Mouse (Mus musculus): ENCODE results near the gene Sun1. TPM values are rescaled to one million over a fixed set of nuclear protein-coding genes. Genes with fewer than 3 reads are reported as not detected.

The Sun1 gene
- polyA plus RNA-seq, 1 experiment, result 20.1 TPM

DNA sequence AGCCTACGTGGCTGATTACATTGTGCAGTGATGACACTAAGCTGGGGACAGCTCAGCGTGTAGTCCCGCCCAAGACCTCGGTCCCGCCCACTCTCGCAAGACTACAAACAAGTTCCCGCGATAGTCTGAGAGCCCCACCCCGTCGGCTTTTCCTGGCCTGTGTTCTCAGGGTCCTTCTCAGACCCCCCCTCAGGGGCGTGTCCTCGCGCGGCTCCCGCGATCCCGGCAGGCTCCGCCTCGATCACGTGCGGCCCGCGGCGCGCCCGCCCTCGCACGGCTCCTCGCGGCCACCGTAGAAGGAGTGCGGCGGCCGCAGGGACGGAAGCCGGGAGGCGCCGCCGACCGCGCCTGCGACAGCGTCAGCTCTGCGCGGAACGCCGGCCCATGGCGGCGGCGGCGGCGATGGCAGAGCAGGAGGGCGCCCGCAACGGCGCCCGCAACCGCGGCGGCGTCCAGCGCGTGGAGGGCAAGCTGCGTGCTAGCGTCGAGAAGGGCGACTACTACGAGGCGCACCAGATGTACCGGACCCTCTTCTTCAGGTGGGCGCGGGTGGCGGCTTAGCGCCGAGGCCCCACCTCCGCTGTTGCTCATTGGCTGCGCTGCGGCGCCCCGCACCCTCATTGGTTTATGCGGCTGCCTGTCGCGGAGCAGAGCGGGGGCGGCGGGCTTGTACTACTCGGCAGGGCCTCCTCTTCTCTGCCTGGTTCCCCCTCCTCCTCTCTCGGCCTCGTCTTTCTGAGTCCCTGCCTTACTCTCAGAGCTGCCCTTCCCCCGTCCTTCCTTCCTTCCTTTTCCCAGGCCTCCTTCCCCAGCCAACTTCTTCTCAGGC, 51.9 kb downstream of the Sun1 start, which contains the start of gene Get4:
Gene Get4 (plus strand): TSS at position 244 of the 829 bp plus-strand sequence.
- peak within 1 kb of the TSS; percentile 84 for H3K4me3 ChIP-seq (ENCODE audit: insufficient read depth, low read depth, low read length)
- H3K4me1 ChIP-seq (ENCODE audit: control insufficient read depth, insufficient read depth, insufficient read length, low read length), result peaks cover 30% of the 10 kb centered on the region
- peak within 1 kb of the TSS; percentile 80 for H3K27ac ChIP-seq (replicated peaks; ENCODE audit: low read depth, low read length)

DNA sequence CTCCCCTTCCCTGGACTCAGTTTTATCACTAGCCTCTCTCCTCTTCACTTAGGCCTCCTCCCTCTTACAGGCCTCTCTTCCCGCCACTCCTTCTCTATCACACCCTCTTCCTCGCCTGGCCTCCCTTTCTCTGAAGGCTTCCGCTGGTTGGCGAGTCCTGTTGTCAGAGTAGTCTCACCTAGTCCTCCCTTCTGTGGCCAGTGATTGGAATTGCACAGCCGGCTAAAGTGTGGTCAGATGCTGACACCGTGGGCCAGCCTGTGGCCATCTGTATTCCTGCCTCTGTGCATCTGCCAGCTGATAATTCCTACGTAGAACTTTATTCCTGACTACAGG, 52.4 kb downstream of the Sun1 start:
- Histone ChIP-seq H3K4me3 (ENCODE audit: insufficient read depth, low read depth, low read length) (peak overlapping the region; percentile 84), H3K27ac (replicated peaks; ENCODE audit: low read depth, low read length) (peak overlapping the region; percentile 80), H3K4me1 (ENCODE audit: control insufficient read depth, insufficient read depth, insufficient read length, low read length) (peaks cover 31% of the 10 kb centered on the region)

DNA sequence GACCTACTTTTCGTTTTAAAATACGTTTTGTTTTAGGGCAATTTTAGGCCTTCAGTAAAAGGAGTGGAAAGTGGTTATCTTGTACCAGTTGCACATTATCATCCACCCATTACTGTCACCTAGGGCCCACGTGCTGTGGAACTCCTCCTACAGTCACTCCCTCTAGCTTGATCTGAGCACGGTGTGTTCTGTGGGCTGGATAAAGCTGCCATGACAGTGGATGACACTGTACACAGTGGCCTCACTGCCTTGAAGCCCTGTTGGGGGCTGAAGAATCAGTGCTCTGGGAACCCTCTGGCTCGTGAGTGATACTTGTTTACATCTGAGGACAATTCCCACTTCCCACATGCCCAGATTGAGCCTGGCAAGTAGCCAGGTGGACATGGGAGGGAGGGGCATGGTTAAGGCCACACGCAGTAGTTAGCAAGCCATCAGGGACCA, 52.9 kb downstream of the Sun1 start:
- H3K27ac ChIP-seq (replicated peaks; ENCODE audit: low read depth, low read length), result peak overlapping the region; percentile 80
- H3K4me3 ChIP-seq (ENCODE audit: insufficient read depth, low read depth, low read length), result peak overlapping the region; percentile 84
- peaks cover 31% of the 10 kb centered on the region for H3K4me1 ChIP-seq (ENCODE audit: control insufficient read depth, insufficient read depth, insufficient read length, low read length)

DNA sequence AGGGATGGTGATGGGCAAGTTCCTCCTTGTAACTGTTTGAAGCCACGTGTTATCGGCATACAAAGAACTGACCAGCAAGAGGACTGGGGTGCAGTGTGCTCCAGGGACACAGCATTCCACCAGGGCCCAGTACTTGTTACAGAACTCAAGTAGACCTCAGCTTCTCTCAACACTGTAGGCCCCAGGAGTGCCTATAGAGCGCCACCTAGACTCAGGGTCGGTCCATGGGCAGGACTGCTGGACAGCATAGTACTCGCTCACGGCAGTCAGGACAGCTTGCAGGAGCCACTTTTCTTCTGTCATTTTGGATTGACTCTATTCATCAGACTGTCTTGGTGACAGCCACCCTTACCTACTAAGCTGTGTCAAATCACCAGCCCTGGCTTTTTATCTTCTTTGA, 54.5 kb downstream of the Sun1 start:
- Histone ChIP-seq H3K27ac (replicated peaks; ENCODE audit: low read depth, low read length) (no peak overlapping the region), H3K4me1 (ENCODE audit: control insufficient read depth, insufficient read depth, insufficient read length, low read length) (peaks cover 31% of the 10 kb centered on the region), H3K4me3 (ENCODE audit: insufficient read depth, low read depth, low read length) (no peak overlapping the region)

DNA sequence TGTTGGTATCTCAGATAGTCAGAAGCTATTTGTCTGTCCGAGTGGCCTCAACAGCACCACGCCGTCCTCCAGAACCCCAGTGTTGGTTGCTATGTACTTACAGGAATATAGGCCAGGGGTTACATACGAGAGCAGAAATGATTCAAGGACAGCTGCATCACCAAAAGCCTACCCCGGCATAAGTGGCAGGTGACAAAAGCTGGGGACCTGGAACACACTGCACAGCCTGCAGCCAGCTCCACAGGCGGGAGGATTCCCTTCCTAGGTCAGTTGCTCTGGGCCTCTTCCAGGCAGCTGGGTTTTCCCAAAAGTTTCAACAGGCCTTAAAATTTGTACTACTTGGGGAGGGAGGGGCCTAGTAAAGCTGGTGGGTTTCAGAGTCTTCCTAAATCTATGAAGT, 55.3 kb downstream of the Sun1 start:
- peaks cover 31% of the 10 kb centered on the region for H3K4me1 ChIP-seq (ENCODE audit: control insufficient read depth, insufficient read depth, insufficient read length, low read length)
- H3K27ac ChIP-seq (replicated peaks; ENCODE audit: low read depth, low read length), result no peak overlapping the region
- no peak overlapping the region for H3K4me3 ChIP-seq (ENCODE audit: insufficient read depth, low read depth, low read length)

DNA sequence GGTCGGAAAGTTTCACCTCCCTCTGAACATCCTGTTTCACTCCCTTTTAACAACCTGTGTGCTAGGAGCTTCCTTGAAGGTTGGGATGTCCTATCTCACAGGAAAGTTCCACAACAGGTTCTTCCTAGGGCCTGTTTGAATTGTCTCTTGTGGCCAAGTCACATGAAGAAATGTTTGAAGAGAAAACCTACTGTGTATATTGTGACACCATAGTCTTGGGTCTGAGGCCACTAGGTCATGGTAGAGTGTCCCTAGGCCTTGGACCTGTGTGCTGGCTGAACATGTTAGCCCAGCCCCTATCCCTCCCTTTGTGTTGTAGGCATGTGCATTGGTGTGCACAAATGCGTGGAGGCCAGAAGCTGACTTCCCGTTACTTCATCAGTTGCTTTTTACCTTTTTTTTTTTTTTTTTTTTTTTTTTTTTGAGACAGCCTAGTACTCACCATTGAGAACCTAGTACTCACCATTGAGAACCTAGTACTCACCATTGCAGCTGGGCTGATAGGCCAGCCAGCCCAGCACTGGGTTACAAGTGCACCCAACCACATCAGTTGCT, 55.9 kb downstream of the Sun1 start:
- Histone ChIP-seq H3K4me1 (ENCODE audit: control insufficient read depth, insufficient read depth, insufficient read length, low read length) (peaks cover 31% of the 10 kb centered on the region), H3K27ac (replicated peaks; ENCODE audit: low read depth, low read length) (no peak overlapping the region), H3K4me3 (ENCODE audit: insufficient read depth, low read depth, low read length) (no peak overlapping the region)

DNA sequence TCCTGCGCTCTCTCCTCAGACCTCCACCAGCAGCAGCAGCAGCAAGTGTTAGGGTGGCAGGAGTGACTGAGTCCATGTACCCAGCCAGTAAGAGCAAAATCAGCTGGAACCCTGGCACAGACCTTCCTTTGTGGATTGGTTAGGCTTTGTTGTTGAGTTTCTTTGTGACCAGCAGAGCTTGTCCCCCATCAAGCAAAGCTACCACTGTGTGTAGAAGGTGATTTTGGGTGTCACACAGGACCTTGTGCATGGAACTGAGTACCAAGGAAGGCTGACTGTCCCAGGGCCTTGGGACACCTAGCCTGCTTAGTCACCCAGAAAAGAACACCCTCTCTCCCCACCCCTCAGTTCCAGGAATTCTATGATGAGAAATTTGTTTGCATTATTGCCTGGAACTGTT, 56.8 kb downstream of the Sun1 start:
- Histone ChIP-seq H3K27ac (replicated peaks; ENCODE audit: low read depth, low read length) (no peak overlapping the region), H3K4me1 (ENCODE audit: control insufficient read depth, insufficient read depth, insufficient read length, low read length) (peaks cover 31% of the 10 kb centered on the region), H3K4me3 (ENCODE audit: insufficient read depth, low read depth, low read length) (no peak overlapping the region)

DNA sequence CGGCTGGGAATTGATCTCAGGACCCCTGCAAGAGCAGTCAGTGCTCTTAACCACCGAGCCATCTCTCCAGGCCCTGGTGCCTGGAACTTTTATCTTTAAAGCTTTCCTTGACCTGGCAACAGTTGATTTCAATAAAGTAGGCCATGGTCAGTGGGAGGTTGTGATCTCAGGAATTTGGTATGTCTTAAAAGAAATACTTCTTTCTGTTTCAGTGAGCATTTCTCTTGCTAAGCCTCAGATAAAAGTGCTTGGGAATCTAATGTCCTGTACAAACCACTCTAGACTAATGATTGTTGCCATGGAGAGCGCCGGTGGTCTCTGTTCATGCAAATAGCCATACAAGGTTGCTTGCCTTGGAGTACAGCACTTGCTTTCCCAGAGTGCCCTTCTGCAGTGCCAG, 57.4 kb downstream of the Sun1 start:
- Histone ChIP-seq H3K4me3 (ENCODE audit: insufficient read depth, low read depth, low read length) (no peak overlapping the region), H3K27ac (replicated peaks; ENCODE audit: low read depth, low read length) (no peak overlapping the region), H3K4me1 (ENCODE audit: control insufficient read depth, insufficient read depth, insufficient read length, low read length) (peaks cover 31% of the 10 kb centered on the region)

DNA sequence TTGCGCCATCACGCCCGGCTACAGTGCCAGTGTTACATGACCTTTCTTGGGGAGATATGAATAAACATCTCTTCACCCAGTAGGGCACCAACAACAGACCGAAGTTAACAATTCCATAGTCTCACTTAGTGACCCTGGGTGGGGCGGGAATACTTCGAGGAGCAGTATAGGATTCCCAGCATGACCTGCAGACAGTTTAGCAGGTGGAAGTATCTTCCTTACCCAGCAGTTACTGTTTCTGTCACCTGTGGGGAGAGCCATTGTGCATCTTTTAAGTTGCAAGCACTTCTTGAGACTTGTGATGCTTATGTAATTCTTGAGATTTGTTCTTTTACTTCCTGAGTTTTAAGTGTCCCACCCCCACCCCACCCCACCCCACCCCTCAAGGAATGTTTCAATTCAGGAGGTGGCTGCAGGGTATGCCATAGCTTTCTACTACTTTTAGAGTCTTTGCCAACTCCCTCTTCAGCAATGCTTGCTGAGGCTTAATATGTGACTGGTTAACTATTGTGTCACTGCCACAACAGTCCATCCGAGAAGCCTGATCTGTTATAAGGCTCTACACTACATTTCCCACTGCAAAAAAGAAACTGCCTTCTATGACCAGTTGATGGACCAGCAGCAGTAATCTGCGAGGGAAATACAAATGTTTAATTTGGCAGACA, 58.1 kb downstream of the Sun1 start:
- peaks cover 28% of the 10 kb centered on the region for H3K4me1 ChIP-seq (ENCODE audit: control insufficient read depth, insufficient read depth, insufficient read length, low read length)
- no peak overlapping the region for H3K27ac ChIP-seq (replicated peaks; ENCODE audit: low read depth, low read length)
- H3K4me3 ChIP-seq (ENCODE audit: insufficient read depth, low read depth, low read length), result no peak overlapping the region

DNA sequence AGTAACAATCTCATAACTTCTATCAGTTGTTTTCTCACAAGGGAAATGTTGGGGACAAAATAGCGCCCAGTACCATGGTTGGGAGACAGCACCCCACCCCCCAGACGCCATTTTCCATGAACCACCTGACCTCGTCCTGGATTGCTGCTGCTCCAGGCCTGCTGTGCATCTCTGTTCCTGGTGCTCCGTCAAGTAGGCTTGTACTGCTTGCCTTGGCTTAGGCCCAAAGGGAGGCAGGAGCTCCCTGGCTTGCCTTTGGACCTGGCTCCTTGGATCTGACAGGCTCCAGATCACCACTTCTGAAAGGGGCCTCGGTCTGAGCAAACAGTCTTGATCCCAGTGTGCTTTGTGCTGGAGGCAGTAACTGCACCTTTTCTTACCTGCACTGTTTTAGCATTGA, 59.4 kb downstream of the Sun1 start:
- Histone ChIP-seq H3K27ac (replicated peaks; ENCODE audit: low read depth, low read length) (no peak overlapping the region), H3K4me1 (ENCODE audit: control insufficient read depth, insufficient read depth, insufficient read length, low read length) (peaks cover 17% of the 10 kb centered on the region), H3K4me3 (ENCODE audit: insufficient read depth, low read depth, low read length) (no peak overlapping the region)

DNA sequence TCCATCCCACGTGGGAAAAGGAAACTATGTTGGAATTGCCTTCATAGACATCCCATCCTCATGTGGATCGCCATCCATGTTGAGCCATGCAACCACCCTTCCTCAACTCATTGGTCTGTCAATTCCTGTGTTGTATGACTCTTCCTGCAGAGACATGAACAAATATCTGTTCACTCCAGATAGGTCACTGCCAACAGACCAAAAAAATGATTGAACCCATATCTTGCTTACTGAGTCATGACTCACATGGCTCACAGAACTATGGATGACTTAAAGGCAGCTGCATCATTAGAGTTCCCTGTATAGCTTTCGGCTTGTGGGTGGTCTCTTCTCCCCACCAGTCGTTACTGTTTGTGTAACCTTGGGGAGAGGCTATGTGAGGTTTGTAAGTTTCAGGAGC, 61.0 kb downstream of the Sun1 start:
- Histone ChIP-seq H3K4me1 (ENCODE audit: control insufficient read depth, insufficient read depth, insufficient read length, low read length) (peaks cover 5% of the 10 kb centered on the region; the same call in 1 of the 2 replicates), H3K4me3 (ENCODE audit: insufficient read depth, low read depth, low read length) (no peak overlapping the region), H3K27ac (replicated peaks; ENCODE audit: low read depth, low read length) (no peak overlapping the region)

DNA sequence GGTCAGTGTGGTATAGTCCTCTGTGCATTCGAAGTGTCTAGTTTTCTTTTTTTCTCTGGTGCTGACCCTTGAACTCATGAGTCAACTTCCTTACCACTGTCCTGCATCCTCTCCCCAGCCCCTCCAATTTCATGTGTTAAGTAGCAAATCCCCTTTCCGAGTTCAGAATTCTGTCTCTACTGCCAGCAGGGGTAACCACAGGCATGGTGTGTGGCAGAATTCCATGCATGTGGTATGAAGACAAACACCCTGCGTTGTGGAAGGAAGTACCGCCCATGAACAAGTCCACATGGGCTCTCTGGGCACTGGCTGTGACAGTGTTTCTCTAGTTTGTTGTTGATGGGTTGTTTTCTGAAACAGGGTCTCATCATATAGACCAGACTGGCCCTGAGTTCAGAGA, 67.2 kb downstream of the Sun1 start:
- Histone ChIP-seq H3K4me1 (ENCODE audit: control insufficient read depth, insufficient read depth, insufficient read length, low read length) (no peaks in the 10 kb centered on the region), H3K4me3 (ENCODE audit: insufficient read depth, low read depth, low read length) (no peak overlapping the region), H3K27ac (replicated peaks; ENCODE audit: low read depth, low read length) (no peak overlapping the region)

DNA sequence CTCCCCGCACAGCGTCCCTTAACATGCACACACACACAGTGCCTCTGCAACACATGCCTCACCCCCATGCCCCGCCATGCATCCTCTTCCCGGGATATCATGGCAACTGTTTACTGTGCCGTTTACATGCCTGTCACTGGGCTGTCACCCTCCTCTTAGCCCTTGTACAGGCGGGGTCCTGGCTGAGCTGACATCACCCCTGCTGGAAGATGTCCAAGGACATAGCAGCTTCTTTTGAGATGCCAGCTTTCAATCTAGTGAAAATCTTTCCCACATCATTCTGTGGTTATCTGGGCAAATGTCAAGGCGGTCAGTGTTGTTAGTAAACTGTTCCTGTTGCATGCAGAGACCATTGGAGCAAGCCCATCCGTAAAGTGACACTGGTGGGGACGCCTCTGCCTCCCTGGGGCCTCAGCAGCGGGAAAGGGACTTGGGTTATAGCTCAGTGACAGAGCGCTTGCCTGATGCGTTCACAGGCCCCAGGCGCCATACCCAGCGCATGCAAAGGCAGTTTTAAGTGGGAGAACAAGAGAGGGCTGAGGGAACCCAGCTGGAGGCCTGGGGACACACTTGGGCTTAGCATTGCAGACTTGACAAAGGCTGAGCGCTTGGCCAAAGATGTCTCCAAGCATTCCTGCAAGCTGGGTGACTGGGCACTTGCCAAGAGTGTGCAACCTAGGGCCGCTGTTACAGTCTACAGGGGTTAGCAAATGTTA, 70.5 kb downstream of the Sun1 start:
- Histone ChIP-seq H3K4me3 (ENCODE audit: insufficient read depth, low read depth, low read length) (no peak overlapping the region), H3K4me1 (ENCODE audit: control insufficient read depth, insufficient read depth, insufficient read length, low read length) (no peaks in the 10 kb centered on the region), H3K27ac (replicated peaks; ENCODE audit: low read depth, low read length) (no peak overlapping the region)

DNA sequence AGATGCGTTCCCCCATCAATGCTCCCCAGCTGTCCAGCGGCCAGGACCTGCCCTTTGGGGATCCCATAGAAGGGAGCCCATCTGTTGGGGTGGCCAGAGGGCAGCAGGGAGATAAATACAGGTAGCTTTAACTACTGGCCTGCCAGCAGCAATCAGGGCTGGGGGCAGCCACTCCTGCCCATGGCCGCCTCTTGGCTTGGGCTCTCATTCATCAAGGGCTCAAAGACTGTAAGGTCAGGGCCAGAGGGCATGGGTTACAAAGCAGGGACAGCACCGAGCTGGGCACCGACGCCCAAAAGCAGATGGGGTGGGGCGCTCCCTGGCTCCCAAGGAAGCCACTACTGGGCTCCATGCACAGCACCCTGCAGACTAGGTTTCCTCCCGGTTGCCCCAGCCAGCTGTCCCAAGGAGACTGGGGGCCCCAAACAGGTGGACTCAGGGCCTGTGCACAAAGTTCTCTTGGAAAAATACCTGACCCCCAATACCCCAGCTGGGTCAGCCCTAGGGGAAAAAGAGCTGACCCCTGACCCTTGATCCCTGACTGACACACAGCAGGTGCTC, 71.6 kb downstream of the Sun1 start:
- Histone ChIP-seq H3K4me1 (ENCODE audit: control insufficient read depth, insufficient read depth, insufficient read length, low read length) (no peaks in the 10 kb centered on the region), H3K27ac (replicated peaks; ENCODE audit: low read depth, low read length) (no peak overlapping the region), H3K4me3 (ENCODE audit: insufficient read depth, low read depth, low read length) (no peak overlapping the region)

DNA sequence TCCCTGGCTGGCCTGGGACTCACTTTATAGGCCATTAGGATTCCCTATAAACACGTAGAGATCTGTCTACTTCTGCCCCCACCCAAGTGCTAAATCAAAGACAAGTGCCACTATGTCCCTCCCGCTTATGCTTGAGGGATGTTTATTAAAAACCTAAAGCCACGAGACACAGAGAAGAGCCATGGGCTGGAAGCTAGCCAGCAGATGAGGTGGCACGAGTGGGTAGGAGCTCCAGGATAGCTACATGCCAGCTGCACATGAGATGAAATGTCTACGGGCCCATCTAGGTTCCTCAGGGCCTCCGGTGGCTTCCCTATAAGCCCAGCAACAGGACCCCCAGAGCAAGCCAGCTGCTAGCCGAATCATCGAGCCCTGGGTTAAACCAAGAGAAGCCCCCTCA, 76.8 kb downstream of the Sun1 start:
- Histone ChIP-seq H3K27ac (replicated peaks; ENCODE audit: low read depth, low read length) (no peak overlapping the region), H3K4me3 (ENCODE audit: insufficient read depth, low read depth, low read length) (no peak overlapping the region), H3K4me1 (ENCODE audit: control insufficient read depth, insufficient read depth, insufficient read length, low read length) (no peaks in the 10 kb centered on the region)

Measured in brown adipose tissue, adult 24 weeks (tissue).